Mouse (Mus musculus) liver, embryonic 15.5 days (tissue): Measurements from ENCODE around the gene Tmem82. TPM values are rescaled to one million over a fixed set of nuclear protein-coding genes. Genes with fewer than 3 reads are reported as not detected.
A peak's percentile ranks its signal among the peaks of the same experiment; 100 is the strongest.
"Not testable (repeated sequence)": the region's sequence is repeated elsewhere in the genome, so short reads cannot be mapped to it uniquely, and the experiment has no call there.

Experiments
- ATAC-seq: fragments of 200-750 bp; cut with Nextera tagmentation; 2 replicates; pipeline ENCODE4 v1.8.0; 2017; ENCODE audit warnings: moderate number of reproducible peaks, mild to moderate bottlenecking, moderate library complexity; ENCODE audit not compliant: insufficient read depth
- H3K27ac ChIP-seq: fragments of 300-500 bp; sonication (generic); replicated peaks from 2 replicates; pipeline ENCODE4 v1.5.1; 2015; ENCODE audit warnings: mild to moderate bottlenecking, inconsistent platforms
- H3K27me3 ChIP-seq: fragments of 300-500 bp; sonication (generic); 2 replicates; pipeline ENCODE4 v1.6.1; 2015; ENCODE audit warnings: mild to moderate bottlenecking, inconsistent platforms
- H3K36me3 ChIP-seq: fragments of 300-500 bp; sonication (generic); replicated peaks from 2 replicates; pipeline ENCODE4 v1.6.1; 2015; ENCODE audit warnings: moderate library complexity, mild to moderate bottlenecking, inconsistent platforms
- H3K4me1 ChIP-seq: fragments of 300-500 bp; sonication (generic); replicated peaks from 2 replicates; pipeline ENCODE4 v1.6.1; 2015; ENCODE audit warnings: inconsistent platforms
- H3K4me2 ChIP-seq: fragments of 300-500 bp; sonication (generic); 2 replicates; pipeline ENCODE4 v1.6.1; 2015; ENCODE audit warnings: moderate library complexity, mild to moderate bottlenecking, inconsistent platforms
- H3K4me3 ChIP-seq: fragments of 300-500 bp; sonication (generic); replicated peaks from 2 replicates; pipeline ENCODE4 v1.5.1; 2015; ENCODE audit warnings: mild to moderate bottlenecking, inconsistent platforms
- H3K9ac ChIP-seq: fragments of 300-500 bp; sonication (generic); 2 replicates; pipeline ENCODE4 v1.6.1; 2015; ENCODE audit warnings: moderate library complexity, mild to moderate bottlenecking, inconsistent platforms
- H3K9me3 ChIP-seq: fragments of 300-500 bp; sonication (generic); replicated peaks from 2 replicates; pipeline ENCODE4 v1.6.1; 2016; ENCODE audit warnings: inconsistent platforms
- WGBS: fragments of 180-500 bp; shearing (Covaris S2); methylation state at CpG from one replicate; pipeline ENCODE4 v1.1.7; 2015; ENCODE audit warnings: mixed read lengths; ENCODE audit not compliant: insufficient replicate concordance; 5-methylcytosine and 5-hydroxymethylcytosine counted together
- polyA plus RNA-seq: library from polyadenylated mRNA; unstranded; fragments of >200 nt; fragmentation: Nextera tagmentation; extraction: Ambion mirVana; gene quantifications from 2 replicates; pipeline ENCODE4 v1.2.1, GENCODE M21; 2015

The Tmem82 gene
- polyA plus RNA-seq, 1 experiment from 2014 or later = 4.6 TPM

GRCm38 (mm10) chr4:141574789-141575702 is 43.4 kb downstream of the Tmem82 start:
- WGBS = 37% methylated on average over 27 of the region's 27 CpGs
- H3K4me3 ChIP-seq = no peak overlapping the region
- peaks cover 25% of the 10 kb centered on the region for H3K4me1 ChIP-seq
- H3K4me2 ChIP-seq = peak overlapping the region; percentile 16; the same call in 1 of the 2 replicates
- ATAC-seq = no peak
- no peak overlapping the region for H3K9ac ChIP-seq
- no peaks in the 10 kb centered on the region for H3K9me3 ChIP-seq
- H3K27ac ChIP-seq = no peak overlapping the region
- no peaks in the 10 kb centered on the region for H3K36me3 ChIP-seq
- H3K27me3 ChIP-seq = peaks cover 5% of the 10 kb centered on the region; the same call in 1 of the 2 replicates

- Histone ChIP-seq H3K36me3 (no peaks in the 10 kb centered on the region), H3K9me3 (no peaks in the 10 kb centered on the region), H3K27me3 (peaks cover 5% of the 10 kb centered on the region; the same call in 1 of the 2 replicates), H3K4me2 (no peak overlapping the region), H3K4me3 (no peak overlapping the region), H3K27ac (peak overlapping the region; percentile 64; the same call in 1 of the 2 replicates), H3K4me1 (peaks cover 19% of the 10 kb centered on the region), H3K9ac (no peak overlapping the region)
- ATAC-seq = peak; percentile 22; the same call in 1 of the 2 replicates
- WGBS = 27% methylated on average over 6 of the region's 6 CpGs
Observed at GRCm38 (mm10) chr4:141573359-141573966, 45.0 kb downstream of the Tmem82 start.

GRCm38 (mm10) chr4:141572668-141573358 is 45.6 kb downstream of the Tmem82 start:
- Histone ChIP-seq H3K4me2 (peak overlapping the region; percentile 25; the same call in 1 of the 2 replicates), H3K36me3 (no peaks in the 10 kb centered on the region), H3K27me3 (peaks cover 5% of the 10 kb centered on the region; the same call in 1 of the 2 replicates), H3K9ac (no peak overlapping the region), H3K4me3 (no peak overlapping the region), H3K4me1 (peaks cover 17% of the 10 kb centered on the region), H3K27ac (peak overlapping the region; percentile 64), H3K9me3 (no peaks in the 10 kb centered on the region)
- 41% methylated on average over 7 of the region's 7 CpGs for WGBS
- no peak for ATAC-seq

GRCm38 (mm10) chr4:141571934-141572333 is 46.5 kb downstream of the Tmem82 start:
- Histone ChIP-seq H3K27ac (no peak overlapping the region), H3K9me3 (no peaks in the 10 kb centered on the region), H3K4me2 (no peak overlapping the region), H3K27me3 (peaks cover 5% of the 10 kb centered on the region; the same call in 1 of the 2 replicates), H3K36me3 (no peaks in the 10 kb centered on the region), H3K9ac (no peak overlapping the region), H3K4me1 (peaks cover 17% of the 10 kb centered on the region), H3K4me3 (no peak overlapping the region)
- ATAC-seq = no peak
- 64% methylated on average over 10 of the region's 10 CpGs for WGBS

- ATAC-seq = no peak
Observed at GRCm38 (mm10) chr4:141571337-141571739, 47.1 kb downstream of the Tmem82 start.

GRCm38 (mm10) chr4:141570821-141571220 is 47.6 kb downstream of the Tmem82 start:
- peaks cover 17% of the 10 kb centered on the region for H3K4me1 ChIP-seq
- no peaks in the 10 kb centered on the region for H3K36me3 ChIP-seq
- peaks cover 5% of the 10 kb centered on the region; the same call in 1 of the 2 replicates for H3K27me3 ChIP-seq
- WGBS = 43% methylated on average over 1 of the region's 1 CpGs
- no peak overlapping the region for H3K4me2 ChIP-seq
- no peak for ATAC-seq
- no peak overlapping the region for H3K4me3 ChIP-seq
- 0 out of 2 replicates have a peak overlapping the region, but pooled peaks have one; percentile 14 for H3K27ac ChIP-seq
- no peaks in the 10 kb centered on the region for H3K9me3 ChIP-seq
- H3K9ac ChIP-seq = no peak overlapping the region

More at GRCm38 (mm10) chr4:141571337-141571739, 47.1 kb downstream of the Tmem82 start:
- Histone ChIP-seq H3K27me3 (peaks cover 5% of the 10 kb centered on the region; the same call in 1 of the 2 replicates), H3K4me2 (no peak overlapping the region), H3K9me3 (no peaks in the 10 kb centered on the region), H3K4me1 (peaks cover 17% of the 10 kb centered on the region), H3K27ac (no peak overlapping the region), H3K9ac (no peak overlapping the region), H3K36me3 (no peaks in the 10 kb centered on the region), H3K4me3 (no peak overlapping the region)
- 28% methylated on average over 6 of the region's 6 CpGs for WGBS

- 0 out of 2 replicates have a peak overlapping the region, but pooled peaks have one; percentile 0 for H3K27ac ChIP-seq
- peaks cover 13% of the 10 kb centered on the region for H3K4me1 ChIP-seq
- no peak overlapping the region for H3K4me3 ChIP-seq
- peaks cover 5% of the 10 kb centered on the region; the same call in 1 of the 2 replicates for H3K27me3 ChIP-seq
- peak; percentile 32 for ATAC-seq
- 49% methylated on average over 6 of the region's 6 CpGs for WGBS
- no peaks in the 10 kb centered on the region for H3K9me3 ChIP-seq
- no peak overlapping the region for H3K9ac ChIP-seq
- H3K36me3 ChIP-seq = no peaks in the 10 kb centered on the region
- H3K4me2 ChIP-seq = no peak overlapping the region
Observed at GRCm38 (mm10) chr4:141570004-141570403, 48.4 kb downstream of the Tmem82 start.

GRCm38 (mm10) chr4:141568966-141569365 is 49.5 kb downstream of the Tmem82 start:
- Histone ChIP-seq H3K4me2 (no peak overlapping the region), H3K36me3 (no peaks in the 10 kb centered on the region), H3K4me3 (no peak overlapping the region), H3K9ac (no peak overlapping the region), H3K27ac (no peak overlapping the region), H3K4me1 (peaks cover 13% of the 10 kb centered on the region; the same call in 1 of the 2 replicates), H3K9me3 (no peaks in the 10 kb centered on the region), H3K27me3 (peaks cover 5% of the 10 kb centered on the region; the same call in 1 of the 2 replicates)
- ATAC-seq = no peak
- WGBS = 74% methylated on average over 5 of the region's 5 CpGs

- not testable (repeated sequence) for H3K9ac ChIP-seq, H3K27me3 ChIP-seq, H3K9me3 ChIP-seq, H3K4me2 ChIP-seq, H3K27ac ChIP-seq, H3K4me3 ChIP-seq, H3K4me1 ChIP-seq, ATAC-seq, H3K36me3 ChIP-seq
- WGBS = 65% methylated on average over 7 of the region's 7 CpGs
Observed at GRCm38 (mm10) chr4:141567174-141567573, 51.3 kb downstream of the Tmem82 start.

GRCm38 (mm10) chr4:141566187-141566586 is 52.2 kb downstream of the Tmem82 start:
- WGBS = 62% methylated on average over 6 of the region's 6 CpGs
- Histone ChIP-seq H3K4me1 (peaks cover 5% of the 10 kb centered on the region; the same call in 1 of the 2 replicates), H3K9ac (no peak overlapping the region), H3K4me2 (no peak overlapping the region), H3K9me3 (no peaks in the 10 kb centered on the region), H3K4me3 (no peak overlapping the region), H3K36me3 (no peaks in the 10 kb centered on the region), H3K27ac (no peak overlapping the region), H3K27me3 (no peaks in the 10 kb centered on the region)
- no peak for ATAC-seq
